Mouse (Mus musculus): ENCODE results near the gene Olfr539. TPM values are rescaled to one million over a fixed set of nuclear protein-coding genes. Genes with fewer than 3 reads are reported as not detected.

The Olfr539 gene
- polyA plus RNA-seq, 1 experiment from 2014 or later = 0.03 TPM

DNA sequence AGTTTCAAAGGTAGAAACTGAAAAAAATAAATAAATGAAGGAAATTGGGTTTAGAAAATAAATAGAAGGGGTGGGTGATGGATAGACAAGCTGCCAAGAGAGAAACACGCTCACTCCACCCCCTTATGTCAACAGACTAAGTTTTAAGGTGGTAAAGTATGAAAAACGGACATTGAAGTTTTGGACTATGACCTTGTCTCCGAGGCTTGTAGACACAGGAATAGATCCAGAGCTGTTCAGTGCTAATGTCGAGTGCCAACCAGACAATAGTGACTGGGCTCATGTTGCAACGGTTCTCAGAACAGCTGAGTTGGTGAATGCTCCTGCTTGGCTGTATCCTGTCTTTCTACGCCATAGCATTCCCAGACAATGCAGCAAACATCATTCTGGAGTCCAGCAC lies 61.4 kb downstream of the Olfr539 start:
- no peak overlapping the region for H3K27ac ChIP-seq
- no peaks in the 10 kb centered on the region for H3K9me3 ChIP-seq
- no peak for ATAC-seq (ENCODE audit: insufficient number of reproducible peaks, low FRiP score, low TSS enrichment, low read depth)
- no peak overlapping the region for H3K4me3 ChIP-seq
- H3K36me3 ChIP-seq = no peaks in the 10 kb centered on the region
- H3K9ac ChIP-seq = no peak overlapping the region
- H3K4me1 ChIP-seq = no peaks in the 10 kb centered on the region
- no peak overlapping the region for H3K4me2 ChIP-seq
- WGBS = 76% methylated on average over 6 of the region's 6 CpGs
- no peaks in the 10 kb centered on the region for H3K27me3 ChIP-seq

DNA sequence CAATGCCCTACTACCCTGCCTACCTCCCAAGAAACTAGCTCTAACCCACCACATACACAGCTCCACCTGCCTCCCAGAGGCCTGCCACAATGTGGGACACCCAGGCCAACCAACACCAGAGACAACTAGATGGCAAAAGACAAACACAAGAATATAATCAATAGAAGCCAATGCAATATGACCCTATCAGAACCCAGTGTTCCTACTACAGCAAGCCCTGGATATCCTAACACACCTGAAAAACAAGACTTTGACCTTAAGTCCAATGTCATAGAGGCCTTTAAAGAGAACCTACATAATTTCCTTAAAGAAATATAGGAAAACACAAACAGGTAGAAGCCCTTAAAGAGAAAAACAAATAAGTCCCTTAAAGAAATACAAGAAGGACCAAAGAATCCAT lies 65.8 kb downstream of the Olfr539 start:
- Histone ChIP-seq H3K27me3 (no peaks in the 10 kb centered on the region), H3K4me1 (no peaks in the 10 kb centered on the region), H3K9me3 (no peaks in the 10 kb centered on the region), H3K9ac (no peak overlapping the region), H3K36me3 (no peaks in the 10 kb centered on the region), H3K27ac (no peak overlapping the region), H3K4me3 (no peak overlapping the region), H3K4me2 (no peak overlapping the region)
- no peak for ATAC-seq (ENCODE audit: insufficient number of reproducible peaks, low FRiP score, low TSS enrichment, low read depth)

Other genes with a start within 250 kb of the Olfr539 start
- gene Olfr532, start 238.3 kb upstream of the Olfr539 start, polyA plus RNA-seq (2015; fragmentation: Nextera tagmentation; extraction: Ambion mirVana) = not detected in 2 replicates
- not detected in 2 replicates for gene Olfr533, start 196.6 kb upstream of the Olfr539 start, polyA plus RNA-seq (2015; fragmentation: Nextera tagmentation; extraction: Ambion mirVana)
- not detected in 2 replicates for gene Olfr535, start 175.7 kb upstream of the Olfr539 start, polyA plus RNA-seq (2015; fragmentation: Nextera tagmentation; extraction: Ambion mirVana)
- not detected in 2 replicates for gene Olfr536, start 152.5 kb upstream of the Olfr539 start, polyA plus RNA-seq (2015; fragmentation: Nextera tagmentation; extraction: Ambion mirVana)
- gene Olfr538, start 92.0 kb upstream of the Olfr539 start, polyA plus RNA-seq (2015; fragmentation: Nextera tagmentation; extraction: Ambion mirVana) = not detected in 2 replicates
- not detected in 2 replicates for gene Olfr46, start 58.7 kb upstream of the Olfr539 start, polyA plus RNA-seq (2015; fragmentation: Nextera tagmentation; extraction: Ambion mirVana)
- not detected in 2 replicates for gene Olfr61, start 31.0 kb upstream of the Olfr539 start, polyA plus RNA-seq (2015; fragmentation: Nextera tagmentation; extraction: Ambion mirVana)
- not detected in 2 replicates for gene Olfr53, start 13.5 kb upstream of the Olfr539 start, polyA plus RNA-seq (2015; fragmentation: Nextera tagmentation; extraction: Ambion mirVana)
- gene Olfr45, start 22.0 kb downstream of the Olfr539 start, polyA plus RNA-seq (2015; fragmentation: Nextera tagmentation; extraction: Ambion mirVana) = not detected in 2 replicates
- gene Olfr541, start 37.3 kb downstream of the Olfr539 start, polyA plus RNA-seq (2015; fragmentation: Nextera tagmentation; extraction: Ambion mirVana) = not detected in 2 replicates
- not detected in 2 replicates for gene Cyp2e1, start 103.8 kb downstream of the Olfr539 start, polyA plus RNA-seq (2015; fragmentation: Nextera tagmentation; extraction: Ambion mirVana)
- 0.11 and 0.13 TPM in 2 replicates for gene Syce1, start 127.9 kb downstream of the Olfr539 start, polyA plus RNA-seq (2015; fragmentation: Nextera tagmentation; extraction: Ambion mirVana)
- gene Zfp941, start 162.2 kb downstream of the Olfr539 start, polyA plus RNA-seq (2015; fragmentation: Nextera tagmentation; extraction: Ambion mirVana) = 0.67 and 1.00 TPM in 2 replicates
- gene Urah, start 175.1 kb downstream of the Olfr539 start, polyA plus RNA-seq (2015; fragmentation: Nextera tagmentation; extraction: Ambion mirVana) = 38.4 and 59.3 TPM in 2 replicates
- gene Scgb1c1, start 185.6 kb downstream of the Olfr539 start, polyA plus RNA-seq (2015; fragmentation: Nextera tagmentation; extraction: Ambion mirVana) = not detected in 2 replicates
- not detected in 2 replicates for gene Odf3, start 187.9 kb downstream of the Olfr539 start, polyA plus RNA-seq (2015; fragmentation: Nextera tagmentation; extraction: Ambion mirVana)
- gene Gm45785, start 196.4 kb downstream of the Olfr539 start, polyA plus RNA-seq (2015; fragmentation: Nextera tagmentation; extraction: Ambion mirVana) = not detected in 2 replicates
- 85.7 and 90.6 TPM in 2 replicates for gene Ric8a, start 197.0 kb downstream of the Olfr539 start, polyA plus RNA-seq (2015; fragmentation: Nextera tagmentation; extraction: Ambion mirVana)
- 70.7 and 71.6 TPM in 2 replicates for gene Bet1l, start 197.6 kb downstream of the Olfr539 start, polyA plus RNA-seq (2015; fragmentation: Nextera tagmentation; extraction: Ambion mirVana)
- gene Psmd13, start 222.0 kb downstream of the Olfr539 start, polyA plus RNA-seq (2015; fragmentation: Nextera tagmentation; extraction: Ambion mirVana) = 201 and 214 TPM in 2 replicates
- 22.7 and 25.6 TPM in 2 replicates for gene Sirt3, start 222.4 kb downstream of the Olfr539 start, polyA plus RNA-seq (2015; fragmentation: Nextera tagmentation; extraction: Ambion mirVana)
- 19.6 and 58.3 TPM in 2 replicates for gene Cox8b, start 240.5 kb downstream of the Olfr539 start, polyA plus RNA-seq (2015; fragmentation: Nextera tagmentation; extraction: Ambion mirVana)

All from limb, embryonic 15.5 days (tissue).